Mouse (Mus musculus): Measurements from ENCODE around the gene Lman1l.

Gene Lman1l

GRCm38 (mm10) chr9:57644944-57645893 is 24.6 kb upstream of the Lman1l start:
- DNase-seq, result peak; percentile 96

DNA sequence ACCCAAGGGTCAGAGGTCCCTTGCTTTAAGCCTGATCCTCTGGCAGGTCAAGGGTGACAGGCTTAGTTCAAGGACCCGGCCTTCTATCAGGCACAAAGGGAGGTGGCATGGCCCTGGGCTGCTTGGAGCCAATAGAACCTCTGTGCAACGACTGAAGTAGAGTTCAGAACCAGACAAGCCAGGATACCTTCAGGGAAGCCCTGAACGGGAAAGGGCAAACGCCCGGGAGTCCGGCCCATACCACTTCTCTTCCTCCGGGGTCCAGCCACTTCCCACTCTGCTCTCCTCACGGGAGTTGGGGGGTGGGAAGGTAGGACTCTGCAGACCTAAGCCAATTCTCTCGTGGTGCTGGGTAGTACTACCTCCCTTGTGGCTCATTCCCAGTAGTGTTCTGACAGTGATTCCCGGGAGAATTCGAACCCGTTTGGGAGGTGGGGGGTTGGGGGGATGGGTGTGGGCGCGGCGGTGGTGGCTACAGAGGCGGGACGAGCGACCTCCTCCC is 23.9 kb upstream of the Lman1l start:
- DNase-seq, result peak; percentile 43

- peak; percentile 67 for DNase-seq
Measured at GRCm38 (mm10) chr9:57643856-57644180, 23.2 kb upstream of the Lman1l start.

DNA sequence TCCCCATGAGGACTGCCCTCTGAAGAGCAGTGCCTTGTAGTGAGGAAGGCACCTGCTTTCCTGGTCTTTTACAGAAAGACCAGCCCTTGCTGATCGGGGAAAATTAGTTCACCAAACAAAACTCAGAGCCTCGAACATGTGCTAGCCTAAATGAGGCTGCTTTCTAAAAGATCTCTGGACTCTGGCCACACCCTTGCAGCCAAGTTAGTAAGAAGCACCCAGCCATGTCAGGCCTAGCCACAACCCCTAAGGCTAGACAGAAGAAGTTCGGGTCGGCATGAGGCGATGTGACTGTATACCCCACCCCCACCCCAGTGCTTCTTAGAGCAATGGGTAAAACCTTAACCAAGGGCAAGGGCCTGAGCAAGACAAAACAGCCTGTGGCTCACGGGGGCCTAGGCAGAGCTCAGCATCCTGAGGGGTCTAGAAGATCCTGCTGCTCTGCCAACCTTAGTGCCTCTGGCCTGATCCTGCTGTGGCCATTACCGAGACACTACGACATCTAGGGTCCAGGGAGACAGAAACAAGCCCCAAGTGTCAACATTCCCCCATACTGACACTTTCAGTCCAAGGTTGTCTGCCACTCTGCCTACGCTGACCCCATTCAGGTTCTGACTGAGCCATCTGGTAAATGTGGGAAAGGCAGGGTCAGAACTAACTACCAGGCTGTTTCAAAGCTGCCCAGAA is 22.7 kb upstream of the Lman1l start:
- DNase-seq, result peak; percentile 44

GRCm38 (mm10) chr9:57641775-57642550 is 21.4 kb upstream of the Lman1l start:
- peak; percentile 39 for DNase-seq

- no peak for DNase-seq
Measured at GRCm38 (mm10) chr9:57641022-57641421, 20.4 kb upstream of the Lman1l start.

- DNase-seq, result peak; percentile 87
Measured at GRCm38 (mm10) chr9:57640384-57640783, 19.8 kb upstream of the Lman1l start.

GRCm38 (mm10) chr9:57639661-57640328 is 19.2 kb upstream of the Lman1l start:
- peak; percentile 32 for DNase-seq

GRCm38 (mm10) chr9:57638651-57639459 is 18.3 kb upstream of the Lman1l start:
- peak; percentile 51 for DNase-seq

DNA sequence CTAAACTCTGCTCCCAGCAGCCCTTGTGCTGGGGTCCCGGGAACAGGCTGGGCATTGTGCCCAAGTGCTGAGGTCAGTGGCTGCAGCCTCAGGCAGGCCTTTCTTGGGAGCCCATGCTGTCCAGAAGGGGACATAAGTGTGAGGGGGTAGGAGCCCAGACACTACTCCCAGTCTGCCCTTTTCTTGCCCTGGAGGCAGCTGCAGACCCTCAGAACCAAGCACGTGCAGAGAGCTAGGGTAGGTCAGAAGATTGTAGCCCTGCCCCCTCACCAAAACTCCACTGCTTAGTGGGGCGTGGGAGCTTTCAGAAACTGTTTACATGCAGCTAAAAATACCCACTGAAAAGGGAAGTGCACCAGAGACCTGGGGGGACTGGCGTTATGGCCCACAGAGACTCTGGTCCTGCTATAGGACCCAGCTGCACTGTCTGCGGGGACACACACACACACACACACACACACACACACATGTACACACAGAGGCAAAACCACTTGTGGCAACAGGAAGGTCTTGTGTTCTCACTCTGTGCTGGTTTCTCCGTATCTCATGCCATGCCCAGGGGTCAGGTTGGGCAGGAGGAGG is 17.3 kb upstream of the Lman1l start:
- DNase-seq, result peak; percentile 45

DNA sequence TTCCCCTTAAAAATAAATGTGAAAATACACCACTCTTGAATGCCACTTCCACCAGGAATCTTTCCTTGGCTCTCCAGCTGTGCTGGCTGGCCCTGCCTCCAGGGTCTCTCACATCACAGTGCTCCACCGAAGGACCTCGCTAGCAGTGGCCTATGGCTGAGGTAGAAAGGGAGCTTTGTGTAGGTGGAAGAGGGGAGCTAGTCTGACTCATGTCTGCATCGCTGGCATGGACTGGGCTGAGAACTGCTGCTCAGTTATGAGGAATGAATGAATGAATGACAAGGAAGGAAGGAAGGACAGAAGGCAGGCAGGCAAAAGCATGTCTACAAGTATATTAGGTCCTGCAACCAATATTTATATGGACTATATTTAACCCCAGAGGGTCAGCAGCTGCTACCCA is 16.7 kb upstream of the Lman1l start:
- DNase-seq, result no peak

- DNase-seq, result peak; percentile 71
Measured at GRCm38 (mm10) chr9:57633481-57634024, 13.0 kb upstream of the Lman1l start.

DNA sequence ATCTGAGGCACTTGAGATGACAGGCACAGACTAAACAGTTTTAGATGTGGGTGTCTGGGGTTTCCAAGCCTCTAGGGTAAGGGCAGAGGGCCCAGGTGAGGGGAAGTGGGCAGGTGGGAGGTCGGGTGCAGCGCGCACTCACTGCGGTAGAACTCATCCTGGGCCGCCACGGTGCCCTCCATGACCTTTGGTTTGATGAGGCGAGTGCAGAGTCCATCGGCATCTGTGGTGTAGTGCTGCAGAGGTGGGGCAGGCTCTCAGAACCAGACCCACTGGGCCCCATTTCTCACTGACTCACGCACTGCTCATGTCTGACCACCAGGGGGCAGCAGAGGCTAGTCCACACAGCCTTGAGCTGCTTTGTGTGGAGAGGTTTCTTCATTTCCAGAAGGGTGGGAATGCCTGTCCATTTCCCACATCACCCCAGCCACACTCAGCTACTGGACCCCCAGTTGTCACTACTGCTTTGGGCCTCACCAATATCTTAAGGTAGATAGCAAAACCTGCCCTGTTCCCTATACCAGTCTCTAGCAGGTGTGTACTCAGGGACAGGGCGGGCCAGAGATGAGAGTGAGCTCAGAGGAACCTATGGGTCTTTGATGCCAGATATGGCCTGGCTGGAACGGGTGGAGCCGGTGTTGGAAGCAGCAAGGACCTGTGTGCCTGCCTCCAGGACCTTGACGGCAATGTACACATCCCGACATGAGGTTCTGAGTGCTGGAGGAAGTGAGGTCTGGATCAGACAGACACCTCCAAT is 8.7 kb upstream of the Lman1l start:
- DNase-seq, result peak; percentile 87

- no peak for DNase-seq
Measured at GRCm38 (mm10) chr9:57628717-57629116, 8.1 kb upstream of the Lman1l start.

DNA sequence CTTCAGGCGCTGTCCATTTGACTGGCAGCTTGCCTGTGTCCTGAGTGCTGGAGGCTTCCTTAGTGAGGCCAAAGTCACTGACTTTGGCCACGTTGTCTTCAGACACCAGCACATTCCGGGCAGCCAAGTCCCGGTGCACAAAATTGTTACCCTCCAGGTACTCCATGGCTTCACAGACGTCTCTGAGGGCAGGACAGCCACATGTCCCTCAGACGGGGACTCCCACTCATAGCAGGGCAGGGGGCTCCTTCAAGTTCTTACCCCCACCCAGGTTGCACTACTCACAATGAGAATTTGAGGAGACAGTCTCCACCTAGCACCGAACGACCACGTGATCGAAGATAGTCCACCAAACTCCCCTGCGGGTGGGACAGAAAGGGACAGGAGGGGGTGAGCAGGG is 7.3 kb upstream of the Lman1l start:
- no peak for DNase-seq

- peak; percentile 16 for DNase-seq
Measured at GRCm38 (mm10) chr9:57627191-57627590, 6.6 kb upstream of the Lman1l start.

GRCm38 (mm10) chr9:57625674-57626500 is 5.3 kb upstream of the Lman1l start:
- DNase-seq, result no peak

DNA sequence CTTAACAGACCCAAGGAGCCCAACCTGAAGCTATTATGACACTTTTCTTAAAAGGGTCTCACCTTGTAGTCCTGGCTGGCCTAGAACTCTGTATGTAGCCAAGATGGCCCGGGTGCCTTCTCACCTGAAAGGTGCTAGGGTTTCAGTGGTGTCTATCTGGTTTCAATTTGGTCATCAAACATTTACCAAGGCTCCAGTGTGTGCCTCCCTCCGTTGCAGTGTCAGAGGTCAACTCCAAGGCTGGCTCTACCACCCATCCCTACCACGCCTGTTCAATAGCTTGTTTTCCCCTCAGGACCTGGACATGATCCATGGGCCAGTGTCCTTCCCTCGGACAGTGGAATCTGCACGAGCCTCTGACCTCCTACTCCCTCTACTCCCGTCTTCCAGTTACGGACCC is 3.7 kb upstream of the Lman1l start:
- no peak for DNase-seq

DNA sequence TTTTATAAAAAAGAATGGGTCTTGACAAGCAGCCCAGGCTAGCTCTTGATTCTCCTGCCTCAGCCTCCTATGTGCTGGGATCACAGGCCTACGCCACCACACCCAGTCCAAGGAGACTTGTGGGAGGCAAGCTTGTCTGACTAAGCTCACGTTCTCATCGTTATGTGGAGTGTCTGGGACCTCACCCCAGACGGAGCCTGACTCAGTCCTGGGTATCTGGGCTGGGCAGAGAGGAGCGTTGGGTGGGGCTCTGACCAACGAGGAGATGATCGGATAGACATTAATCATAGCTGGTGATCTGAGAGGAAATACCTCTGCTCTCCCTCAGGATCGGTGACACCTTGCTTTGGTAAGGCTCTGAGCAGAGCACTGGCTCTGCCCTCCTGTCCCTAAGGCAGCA is 1.7 kb downstream of the Lman1l start:
- DNase-seq, result no peak

Measured in thymus, postnatal 4 days (tissue).